Mouse (Mus musculus) forebrain, embryonic 16.5 days (tissue): ENCODE data around the gene Ifrd2. TPM values are rescaled to one million over a fixed set of nuclear protein-coding genes. Genes with fewer than 3 reads are reported as not detected.

Experiments used
- ATAC-seq: fragments of 200-750 bp; cut with Nextera tagmentation; 2 replicates; pipeline ENCODE4 v1.8.0; 2017; ENCODE audit warnings: mild to moderate bottlenecking, moderate library complexity
- H3K27ac ChIP-seq: fragments of 300-500 bp; sonication (generic); 2 replicates; pipeline ENCODE4 v1.5.1; 2014; ENCODE audit warnings: low read length, control low read depth
- H3K27me3 ChIP-seq: fragments of 300-500 bp; sonication (generic); replicated peaks from 2 replicates; pipeline ENCODE4 v1.6.1; 2014; ENCODE audit warnings: low read length; ENCODE audit not compliant: control insufficient read depth, insufficient read depth
- H3K36me3 ChIP-seq: fragments of 300-500 bp; sonication (generic); 2 replicates; pipeline ENCODE4 v1.6.1; 2014; ENCODE audit not compliant: control insufficient read depth, insufficient read depth
- H3K4me1 ChIP-seq: fragments of 300-500 bp; sonication (generic); replicated peaks from 2 replicates; pipeline ENCODE4 v1.6.1; 2014; ENCODE audit warnings: low read length; ENCODE audit not compliant: control insufficient read depth, insufficient read depth
- H3K4me2 ChIP-seq: fragments of 300-500 bp; sonication (generic); 2 replicates; pipeline ENCODE4 v1.6.1; 2014; ENCODE audit warnings: mild to moderate bottlenecking, low read length, control low read depth
- H3K4me3 ChIP-seq: fragments of 300-500 bp; sonication (generic); replicated peaks from 2 replicates; pipeline ENCODE4 v1.5.1; 2014; ENCODE audit warnings: mild to moderate bottlenecking, low read length, control low read depth
- H3K9ac ChIP-seq: fragments of 300-500 bp; sonication (generic); replicated peaks from 2 replicates; pipeline ENCODE4 v1.6.1; 2014; ENCODE audit warnings: low read depth, low read length, control low read depth
- H3K9me3 ChIP-seq: fragments of 300-500 bp; sonication (generic); 2 replicates; pipeline ENCODE4 v1.6.1; 2016; ENCODE audit warnings: low read length; ENCODE audit not compliant: control insufficient read depth
- WGBS: fragments of 180-500 bp; shearing (Covaris S2); extraction: QIAGEN DNeasy Blood & Tissue Kit; methylation state at CpG from one replicate; pipeline ENCODE4 v1.1.7; 2014; 5-methylcytosine and 5-hydroxymethylcytosine counted together
- polyA plus RNA-seq: library from polyadenylated mRNA; unstranded; fragments of >200 nt; fragmentation: Nextera tagmentation; extraction: Ambion mirVana; gene quantifications from 2 replicates; pipeline ENCODE4 v1.2.1, GENCODE M21; 2015

Gene Ifrd2
- polyA plus RNA-seq, 1 experiment from 2014 or later, result 16.8 TPM

GRCm38 (mm10) chr9:107579023-107579900 is 8.2 kb upstream of the Ifrd2 start:
- no peak overlapping the region for H3K9ac ChIP-seq
- no peak overlapping the region for H3K4me3 ChIP-seq
- no peaks in the 10 kb centered on the region for H3K9me3 ChIP-seq
- no peaks in the 10 kb centered on the region for H3K27me3 ChIP-seq
- WGBS, result 93% methylated on average over 14 of the region's 14 CpGs
- no peak for ATAC-seq
- peaks cover 8% of the 10 kb centered on the region; the same call in 1 of the 2 replicates for H3K36me3 ChIP-seq
- peak overlapping the region; percentile 92 for H3K27ac ChIP-seq
- peaks cover 29% of the 10 kb centered on the region for H3K4me1 ChIP-seq
- no peak overlapping the region for H3K4me2 ChIP-seq

DNA sequence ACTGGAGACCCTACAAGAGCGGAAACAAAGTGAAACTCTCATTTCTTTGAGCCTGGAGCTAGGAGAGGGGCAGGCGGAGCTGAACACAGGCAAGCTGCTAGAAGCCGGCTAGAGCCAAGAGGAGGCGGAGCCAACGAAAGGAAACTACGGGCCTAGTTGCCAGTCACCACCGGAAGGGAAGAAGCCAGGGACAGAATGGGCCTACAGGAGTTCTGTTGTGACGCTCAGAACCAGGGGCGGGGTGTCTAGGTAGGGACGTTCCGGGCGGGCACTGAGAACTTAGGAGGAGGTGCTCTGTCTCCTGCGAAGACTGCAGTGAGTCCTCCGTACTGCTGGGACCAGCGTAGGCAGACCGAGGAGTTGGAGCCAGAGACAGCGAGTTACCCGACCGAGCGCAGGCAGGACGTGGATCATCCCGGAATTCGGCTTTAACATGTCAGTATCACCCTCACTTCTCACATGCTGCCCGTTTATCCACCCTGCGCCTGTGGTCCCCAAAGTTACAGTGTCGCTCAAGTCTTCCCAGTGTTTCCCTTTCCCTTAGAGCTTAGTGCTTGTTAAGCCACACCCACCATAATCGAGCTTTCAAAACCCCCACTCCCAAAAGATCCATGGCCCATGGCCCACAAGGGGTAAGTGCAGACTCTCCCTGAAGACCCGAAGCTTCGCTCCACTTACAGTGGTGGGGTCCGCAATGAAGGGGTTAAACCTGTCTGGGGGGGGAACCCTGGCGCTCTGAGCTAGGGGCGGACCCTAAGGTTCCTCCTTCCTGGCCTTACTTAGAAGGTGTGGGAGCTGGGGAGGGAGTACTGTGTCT is 6.7 kb upstream of the Ifrd2 start, which contains the start of gene Hyal3:
Hyal3 (plus strand) TSS at position 318 of the 817 bp plus-strand sequence.
- under 1% methylated on average over 32 of the region's 32 CpGs for WGBS

GRCm38 (mm10) chr9:107581584-107581983 is 5.9 kb upstream of the Ifrd2 start:
- H3K4me3 ChIP-seq, result peak overlapping the region; percentile 74
- peak overlapping the region; percentile 99 for H3K4me2 ChIP-seq
- 77% methylated on average over 4 of the region's 4 CpGs for WGBS
- no peak overlapping the region for H3K27ac ChIP-seq
- no peak for ATAC-seq
- H3K9ac ChIP-seq, result no peak overlapping the region
- peaks cover 29% of the 10 kb centered on the region for H3K4me1 ChIP-seq
- no peaks in the 10 kb centered on the region for H3K27me3 ChIP-seq
- H3K36me3 ChIP-seq, result no peaks in the 10 kb centered on the region
- no peaks in the 10 kb centered on the region for H3K9me3 ChIP-seq

More for the DNA sequence above, 6.7 kb upstream of the Ifrd2 start, which contains the start of gene Hyal3:
- H3K27ac ChIP-seq, result peak within 1 kb of the TSS; percentile 92
- peaks cover 29% of the 10 kb centered on the region for H3K4me1 ChIP-seq
- H3K4me3 ChIP-seq, result peak within 1 kb of the TSS; percentile 74
- peak within 1 kb of the TSS; percentile 99 for H3K4me2 ChIP-seq
- no peaks in the 10 kb centered on the region for H3K36me3 ChIP-seq
- no peaks in the 10 kb centered on the region for H3K9me3 ChIP-seq
- peak within 1 kb of the TSS; percentile 84 for H3K9ac ChIP-seq
- no peaks in the 10 kb centered on the region for H3K27me3 ChIP-seq
- peak; percentile 86 for ATAC-seq

- Histone ChIP-seq H3K4me2 (no peak overlapping the region), H3K27me3 (no peaks in the 10 kb centered on the region), H3K4me3 (no peak overlapping the region), H3K27ac (no peak overlapping the region), H3K9me3 (no peaks in the 10 kb centered on the region), H3K36me3 (no peaks in the 10 kb centered on the region), H3K9ac (no peak overlapping the region), H3K4me1 (peaks cover 29% of the 10 kb centered on the region)
- WGBS, result 88% methylated on average over 7 of the region's 7 CpGs
- no peak for ATAC-seq
These were observed 4.9 kb upstream of the Ifrd2 start for GRCm38 (mm10) chr9:107582509-107583062.

- Histone ChIP-seq H3K9me3 (no peaks in the 10 kb centered on the region), H3K9ac (no peak overlapping the region), H3K4me2 (no peak overlapping the region), H3K4me3 (no peak overlapping the region), H3K36me3 (no peaks in the 10 kb centered on the region), H3K4me1 (peaks cover 32% of the 10 kb centered on the region), H3K27me3 (no peaks in the 10 kb centered on the region), H3K27ac (no peak overlapping the region)
- no peak for ATAC-seq
- 89% methylated on average over 14 of the region's 14 CpGs for WGBS
These were observed 4.3 kb upstream of the Ifrd2 start for GRCm38 (mm10) chr9:107583174-107583573.

GRCm38 (mm10) chr9:107586504-107586903 is 938 bp upstream of the Ifrd2 start:
- no peaks in the 10 kb centered on the region for H3K27me3 ChIP-seq
- H3K9me3 ChIP-seq, result no peaks in the 10 kb centered on the region
- H3K9ac ChIP-seq, result no peak overlapping the region
- no peak overlapping the region for H3K4me3 ChIP-seq
- no peak for ATAC-seq
- H3K27ac ChIP-seq, result no peak overlapping the region
- peaks cover 17% of the 10 kb centered on the region for H3K4me1 ChIP-seq
- 90% methylated on average over 5 of the region's 5 CpGs for WGBS
- no peaks in the 10 kb centered on the region; the same call in 1 of the 2 replicates for H3K36me3 ChIP-seq
- H3K4me2 ChIP-seq, result no peak overlapping the region

DNA sequence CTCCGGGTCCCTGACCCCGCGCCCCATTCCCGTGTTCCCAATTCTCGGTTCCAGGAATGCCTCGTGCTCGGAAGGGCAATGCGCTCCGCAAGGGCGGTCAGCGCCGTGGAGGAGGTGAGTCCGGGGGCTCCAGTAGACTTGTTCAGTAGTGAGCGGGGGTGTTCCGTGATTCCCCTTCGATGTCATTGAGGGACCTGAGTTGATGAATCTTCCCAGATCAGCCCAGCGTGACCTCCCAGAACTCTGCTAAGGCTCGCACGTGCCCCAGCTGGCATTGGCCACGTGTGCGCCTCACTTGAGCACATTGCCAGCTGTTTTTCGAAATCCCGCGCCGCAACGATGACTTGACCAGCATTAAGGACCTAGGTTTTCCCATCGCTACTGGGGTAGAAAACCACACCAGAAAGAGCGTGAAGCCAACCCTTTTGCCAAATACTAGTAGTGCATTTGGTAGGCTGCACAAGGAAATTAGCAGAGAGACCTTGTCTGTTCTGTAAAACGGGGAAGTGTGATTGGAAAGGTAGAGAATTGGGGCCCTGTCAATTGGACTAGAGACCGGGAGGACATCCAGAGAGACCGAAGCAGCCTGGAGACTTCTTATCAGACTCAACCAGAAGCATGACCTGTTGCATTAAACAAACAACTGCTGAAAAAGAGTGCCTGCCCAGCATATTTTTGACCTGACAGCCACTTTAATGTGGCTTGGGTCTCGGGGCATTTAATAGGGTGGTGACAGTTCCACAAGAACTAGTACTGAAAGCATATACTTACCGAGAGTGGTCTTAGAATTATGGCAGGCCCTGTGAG is 594 bp downstream of the Ifrd2 start:
- H3K27ac ChIP-seq, result no peak overlapping the region
- H3K4me1 ChIP-seq, result peaks cover 11% of the 10 kb centered on the region
- H3K4me3 ChIP-seq, result peak overlapping the region; percentile 87
- peaks cover 5% of the 10 kb centered on the region for H3K36me3 ChIP-seq
- 5% methylated on average over 33 of the region's 33 CpGs for WGBS
- no peak for ATAC-seq
- peak overlapping the region; percentile 71 for H3K9ac ChIP-seq
- H3K4me2 ChIP-seq, result peak overlapping the region; percentile 96
- no peaks in the 10 kb centered on the region for H3K27me3 ChIP-seq
- H3K9me3 ChIP-seq, result no peaks in the 10 kb centered on the region

DNA sequence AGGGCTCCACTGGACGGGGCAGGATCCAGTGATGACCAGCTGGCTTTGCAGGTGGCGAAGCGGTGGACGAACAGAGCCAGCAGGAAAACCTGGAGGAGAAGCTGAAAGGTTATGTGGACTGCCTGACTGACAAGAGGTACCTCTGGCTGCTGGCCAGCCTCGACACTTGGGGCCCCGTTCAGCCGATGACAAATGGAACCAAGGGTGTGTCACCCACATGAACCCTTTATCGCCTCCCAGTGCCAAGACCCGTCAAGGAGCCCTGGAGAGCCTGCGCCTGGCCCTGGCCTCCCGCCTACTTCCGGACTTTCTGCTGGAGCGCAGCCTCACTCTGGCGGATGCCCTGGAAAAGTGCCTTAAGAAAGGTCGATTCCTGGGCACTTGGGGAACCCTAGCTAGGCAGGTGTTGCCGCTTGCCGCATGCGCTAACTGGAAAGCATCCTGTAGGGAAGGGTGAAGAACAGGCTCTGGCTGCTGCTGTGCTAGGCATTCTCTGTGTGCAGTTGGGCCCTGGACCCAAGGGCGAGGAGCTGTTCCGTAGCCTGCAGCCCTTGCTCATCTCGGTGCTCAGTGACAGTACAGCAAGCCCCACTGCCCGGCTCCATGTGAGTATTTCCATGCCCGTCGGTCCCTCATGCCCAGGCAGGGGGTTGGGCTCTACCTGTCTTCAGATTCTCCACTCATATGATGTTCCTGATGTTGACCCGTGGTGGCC is 2.8 kb downstream of the Ifrd2 start:
- 86% methylated on average over 25 of the region's 25 CpGs for WGBS
- Histone ChIP-seq H3K27ac (no peak overlapping the region), H3K27me3 (no peaks in the 10 kb centered on the region), H3K4me3 (no peak overlapping the region), H3K4me2 (no peak overlapping the region), H3K9me3 (no peaks in the 10 kb centered on the region), H3K36me3 (peaks cover 5% of the 10 kb centered on the region), H3K4me1 (peaks cover 11% of the 10 kb centered on the region), H3K9ac (no peak overlapping the region)
- ATAC-seq, result no peak
